Mouse (Mus musculus): ENCODE results near the gene Rffl. TPM values are rescaled to one million over a fixed set of nuclear protein-coding genes. Genes with fewer than 3 reads are reported as not detected.
"Not testable (repeated sequence)": the region's sequence is repeated elsewhere in the genome, so short reads cannot be mapped to it uniquely, and the experiment has no call there.

Gene Rffl
- polyA plus RNA-seq, 1 experiment, result 2.8 TPM

GRCm38 (mm10) chr11:82833929-82834328 is 37.1 kb downstream of the Rffl start:
- Histone ChIP-seq H3K79me3 (ENCODE audit: low read depth) (no peaks in the 10 kb centered on the region), H3K27me3 (ENCODE audit: control insufficient read depth, insufficient read depth, insufficient read length) (no peaks in the 10 kb centered on the region), H3K4me3 (ENCODE audit: insufficient read depth, poor library complexity, severe bottlenecking) (no peak overlapping the region), H3ac (ENCODE audit: control insufficient read depth, insufficient read length, low read depth) (no peak overlapping the region), H3K79me2 (ENCODE audit: control insufficient read depth, insufficient read depth) (no peaks in the 10 kb centered on the region), H3K36me3 (ENCODE audit: control insufficient read depth, insufficient read depth) (no peaks in the 10 kb centered on the region)
- TF ChIP-seq MAX (IDR thresholded peaks at IDR 0.05) (no peak), CEBPB (IDR thresholded peaks at IDR 0.05; ENCODE audit: low read depth) (no peak), CTCF (IDR thresholded peaks at IDR 0.05; ENCODE audit: control insufficient read depth, insufficient read depth, insufficient read length) (no peak), MYOD1 (IDR thresholded peaks at IDR 0.05; ENCODE audit: control insufficient read depth, insufficient read length, low read depth) (no peak), MYOG (IDR thresholded peaks at IDR 0.05; ENCODE audit: control insufficient read depth, extremely low read depth, insufficient read length) (no peak), FOSL1 (IDR thresholded peaks at IDR 0.05; ENCODE audit: insufficient read depth, low read length, poor library complexity, severe bottlenecking) (no peak), USF1 (IDR thresholded peaks at IDR 0.05; ENCODE audit: low read depth) (no peak)

- not testable (repeated sequence) for H3K79me2 ChIP-seq (ENCODE audit: control insufficient read depth, insufficient read depth); H3K36me3 ChIP-seq (ENCODE audit: control insufficient read depth, insufficient read depth); H3ac ChIP-seq (ENCODE audit: control insufficient read depth, insufficient read length, low read depth); H3K27me3 ChIP-seq (ENCODE audit: control insufficient read depth, insufficient read depth, insufficient read length); H3K79me3 ChIP-seq (ENCODE audit: low read depth); H3K4me3 ChIP-seq (ENCODE audit: insufficient read depth, poor library complexity, severe bottlenecking)
Observed at GRCm38 (mm10) chr11:82832402-82832801, 38.6 kb downstream of the Rffl start.

GRCm38 (mm10) chr11:82831008-82831893 is 39.8 kb downstream of the Rffl start:
- no peaks in the 10 kb centered on the region for H3K36me3 ChIP-seq (ENCODE audit: control insufficient read depth, insufficient read depth)
- no peak for TF ChIP-seq FOSL1 (IDR thresholded peaks at IDR 0.05; ENCODE audit: insufficient read depth, low read length, poor library complexity, severe bottlenecking)
- TF ChIP-seq USF1 (IDR thresholded peaks at IDR 0.05; ENCODE audit: low read depth), result no peak
- no peak for TF ChIP-seq MYOD1 (IDR thresholded peaks at IDR 0.05; ENCODE audit: control insufficient read depth, insufficient read length, low read depth)
- no peak for TF ChIP-seq MYOG (IDR thresholded peaks at IDR 0.05; ENCODE audit: control insufficient read depth, extremely low read depth, insufficient read length)
- TF ChIP-seq CTCF (IDR thresholded peaks at IDR 0.05; ENCODE audit: control insufficient read depth, insufficient read depth, insufficient read length), result no peak
- TF ChIP-seq CEBPB (IDR thresholded peaks at IDR 0.05; ENCODE audit: low read depth), result no peak
- no peak for TF ChIP-seq MAX (IDR thresholded peaks at IDR 0.05)
- H3ac ChIP-seq (ENCODE audit: control insufficient read depth, insufficient read length, low read depth), result no peak overlapping the region
- no peaks in the 10 kb centered on the region for H3K79me3 ChIP-seq (ENCODE audit: low read depth)
- H3K79me2 ChIP-seq (ENCODE audit: control insufficient read depth, insufficient read depth), result no peaks in the 10 kb centered on the region
- no peak overlapping the region for H3K4me3 ChIP-seq (ENCODE audit: insufficient read depth, poor library complexity, severe bottlenecking)
- H3K27me3 ChIP-seq (ENCODE audit: control insufficient read depth, insufficient read depth, insufficient read length), result no peaks in the 10 kb centered on the region

GRCm38 (mm10) chr11:82826818-82827217 is 44.2 kb downstream of the Rffl start:
- no peaks in the 10 kb centered on the region for H3K27me3 ChIP-seq (ENCODE audit: control insufficient read depth, insufficient read depth, insufficient read length)
- H3K4me3 ChIP-seq (ENCODE audit: insufficient read depth, poor library complexity, severe bottlenecking), result no peak overlapping the region
- H3K79me2 ChIP-seq (ENCODE audit: control insufficient read depth, insufficient read depth), result no peaks in the 10 kb centered on the region
- no peaks in the 10 kb centered on the region for H3K36me3 ChIP-seq (ENCODE audit: control insufficient read depth, insufficient read depth)
- H3K79me3 ChIP-seq (ENCODE audit: low read depth), result no peaks in the 10 kb centered on the region
- no peak overlapping the region for H3ac ChIP-seq (ENCODE audit: control insufficient read depth, insufficient read length, low read depth)
- TF ChIP-seq MYOG (IDR thresholded peaks at IDR 0.05; ENCODE audit: control insufficient read depth, extremely low read depth, insufficient read length) (no peak), USF1 (IDR thresholded peaks at IDR 0.05; ENCODE audit: low read depth) (no peak), CEBPB (IDR thresholded peaks at IDR 0.05; ENCODE audit: low read depth) (no peak)

- no peaks in the 10 kb centered on the region for H3K79me2 ChIP-seq (ENCODE audit: control insufficient read depth, insufficient read depth)
- H3K27me3 ChIP-seq (ENCODE audit: control insufficient read depth, insufficient read depth, insufficient read length), result no peaks in the 10 kb centered on the region
- TF ChIP-seq MYOD1 (IDR thresholded peaks at IDR 0.05; ENCODE audit: control insufficient read depth, insufficient read length, low read depth), result no peak
- no peak for TF ChIP-seq MYOG (IDR thresholded peaks at IDR 0.05; ENCODE audit: control insufficient read depth, extremely low read depth, insufficient read length)
- TF ChIP-seq CTCF (IDR thresholded peaks at IDR 0.05; ENCODE audit: control insufficient read depth, insufficient read depth, insufficient read length), result no peak
- no peak for TF ChIP-seq MAX (IDR thresholded peaks at IDR 0.05)
- no peak for TF ChIP-seq USF1 (IDR thresholded peaks at IDR 0.05; ENCODE audit: low read depth)
- TF ChIP-seq CEBPB (IDR thresholded peaks at IDR 0.05; ENCODE audit: low read depth), result no peak
- TF ChIP-seq FOSL1 (IDR thresholded peaks at IDR 0.05; ENCODE audit: insufficient read depth, low read length, poor library complexity, severe bottlenecking), result no peak
- H3K79me3 ChIP-seq (ENCODE audit: low read depth), result no peaks in the 10 kb centered on the region
- no peaks in the 10 kb centered on the region for H3K36me3 ChIP-seq (ENCODE audit: control insufficient read depth, insufficient read depth)
- H3K4me3 ChIP-seq (ENCODE audit: insufficient read depth, poor library complexity, severe bottlenecking), result no peak overlapping the region
- no peak overlapping the region for H3ac ChIP-seq (ENCODE audit: control insufficient read depth, insufficient read length, low read depth)
Observed at GRCm38 (mm10) chr11:82820788-82821456, 50.1 kb downstream of the Rffl start.

- Histone ChIP-seq H3K4me3 (ENCODE audit: insufficient read depth, poor library complexity, severe bottlenecking) (no peak overlapping the region), H3K79me2 (ENCODE audit: control insufficient read depth, insufficient read depth) (no peaks in the 10 kb centered on the region), H3K79me3 (ENCODE audit: low read depth) (no peaks in the 10 kb centered on the region), H3K36me3 (ENCODE audit: control insufficient read depth, insufficient read depth) (no peaks in the 10 kb centered on the region), H3ac (ENCODE audit: control insufficient read depth, insufficient read length, low read depth) (no peak overlapping the region), H3K27me3 (ENCODE audit: control insufficient read depth, insufficient read depth, insufficient read length) (no peaks in the 10 kb centered on the region)
- TF ChIP-seq MYOD1 (IDR thresholded peaks at IDR 0.05; ENCODE audit: control insufficient read depth, insufficient read length, low read depth), result no peak
- no peak for TF ChIP-seq FOSL1 (IDR thresholded peaks at IDR 0.05; ENCODE audit: insufficient read depth, low read length, poor library complexity, severe bottlenecking)
- no peak for TF ChIP-seq MYOG (IDR thresholded peaks at IDR 0.05; ENCODE audit: control insufficient read depth, extremely low read depth, insufficient read length)
- TF ChIP-seq CTCF (IDR thresholded peaks at IDR 0.05; ENCODE audit: control insufficient read depth, insufficient read depth, insufficient read length), result peak; percentile 63
- TF ChIP-seq USF1 (IDR thresholded peaks at IDR 0.05; ENCODE audit: low read depth), result no peak
- TF ChIP-seq MAX (IDR thresholded peaks at IDR 0.05), result peak; percentile 60
Observed at GRCm38 (mm10) chr11:82819350-82819749, 51.7 kb downstream of the Rffl start.

Data from C2C12 (cell line).